Mouse (Mus musculus) embryonic facial prominence, embryonic 14.5 days (tissue): ENCODE data around the gene Rbfox3. TPM values are rescaled to one million over a fixed set of nuclear protein-coding genes. Genes with fewer than 3 reads are reported as not detected.

Source experiments
- ATAC-seq: fragments of 200-750 bp; cut with Nextera tagmentation; 2 replicates; pipeline ENCODE4 v1.8.0; 2017; ENCODE audit warnings: low read depth, moderate number of reproducible peaks, moderate TSS enrichment
- DNase-seq: peaks from one replicate; pipeline ENCODE4 v3.0.0-alpha.2; 2015; ENCODE audit warnings: low spot score
- H3K27ac ChIP-seq: fragments of 300-500 bp; sonication (generic); replicated peaks from 2 replicates; pipeline ENCODE4 v1.5.1; 2014; ENCODE audit warnings: low read depth, mild to moderate bottlenecking, low read length, moderate library complexity
- H3K27me3 ChIP-seq: fragments of 300-500 bp; sonication (generic); replicated peaks from 2 replicates; pipeline ENCODE4 v1.6.1; 2014; ENCODE audit warnings: low read length; ENCODE audit not compliant: control insufficient read depth, insufficient read depth
- H3K36me3 ChIP-seq: fragments of 300-500 bp; sonication (generic); 2 replicates; pipeline ENCODE4 v1.6.1; 2014; ENCODE audit warnings: low read length, mixed read lengths; ENCODE audit not compliant: control insufficient read depth, insufficient read depth
- H3K4me1 ChIP-seq: fragments of 300-500 bp; sonication (generic); 2 replicates; pipeline ENCODE4 v1.6.1; 2014; ENCODE audit warnings: antibody characterized with exemption, low read length; ENCODE audit not compliant: control insufficient read depth, insufficient read depth
- H3K4me2 ChIP-seq: fragments of 300-500 bp; sonication (generic); 2 replicates; pipeline ENCODE4 v1.6.1; 2014; ENCODE audit warnings: low read depth, mild to moderate bottlenecking, low read length, moderate library complexity, mixed read lengths
- H3K4me3 ChIP-seq: fragments of 300-500 bp; sonication (generic); 2 replicates; pipeline ENCODE4 v1.5.1; 2014; ENCODE audit warnings: low read depth, mild to moderate bottlenecking, low read length
- H3K9ac ChIP-seq: fragments of 300-500 bp; sonication (generic); 2 replicates; pipeline ENCODE4 v1.6.1; 2014; ENCODE audit warnings: low read depth, mild to moderate bottlenecking, low read length, moderate library complexity, mixed read lengths
- H3K9me3 ChIP-seq: fragments of 300-500 bp; sonication (generic); 2 replicates; pipeline ENCODE4 v1.6.1; 2016; ENCODE audit warnings: low read length; ENCODE audit not compliant: control insufficient read depth
- WGBS: fragments of 180-500 bp; shearing (Covaris S2); extraction: QIAGEN DNeasy Blood & Tissue Kit; methylation state at CpG from one replicate; pipeline ENCODE4 v1.1.7; 2014; 5-methylcytosine and 5-hydroxymethylcytosine counted together
- polyA plus RNA-seq: library from polyadenylated mRNA; unstranded; fragments of >200 nt; fragmentation: Nextera tagmentation; extraction: Ambion mirVana; gene quantifications from 2 replicates; pipeline ENCODE4 v1.2.1, GENCODE M21; 2014

Gene Rbfox3
- polyA plus RNA-seq, 1 experiment from 2014 or later, result 3.4 TPM

GRCm38 (mm10) chr11:118759228-118759627 lies 152.2 kb downstream of the Rbfox3 start:
- ATAC-seq (no peak), DNase-seq (no peak)
- no peak overlapping the region for H3K9ac ChIP-seq
- no peak overlapping the region for H3K27ac ChIP-seq
- H3K9me3 ChIP-seq, result no peaks in the 10 kb centered on the region
- no peaks in the 10 kb centered on the region for H3K36me3 ChIP-seq
- H3K4me1 ChIP-seq, result no peaks in the 10 kb centered on the region
- no peaks in the 10 kb centered on the region for H3K27me3 ChIP-seq
- no peak overlapping the region for H3K4me3 ChIP-seq
- WGBS, result 82% methylated on average over 8 of the region's 8 CpGs
- H3K4me2 ChIP-seq, result no peak overlapping the region

DNA sequence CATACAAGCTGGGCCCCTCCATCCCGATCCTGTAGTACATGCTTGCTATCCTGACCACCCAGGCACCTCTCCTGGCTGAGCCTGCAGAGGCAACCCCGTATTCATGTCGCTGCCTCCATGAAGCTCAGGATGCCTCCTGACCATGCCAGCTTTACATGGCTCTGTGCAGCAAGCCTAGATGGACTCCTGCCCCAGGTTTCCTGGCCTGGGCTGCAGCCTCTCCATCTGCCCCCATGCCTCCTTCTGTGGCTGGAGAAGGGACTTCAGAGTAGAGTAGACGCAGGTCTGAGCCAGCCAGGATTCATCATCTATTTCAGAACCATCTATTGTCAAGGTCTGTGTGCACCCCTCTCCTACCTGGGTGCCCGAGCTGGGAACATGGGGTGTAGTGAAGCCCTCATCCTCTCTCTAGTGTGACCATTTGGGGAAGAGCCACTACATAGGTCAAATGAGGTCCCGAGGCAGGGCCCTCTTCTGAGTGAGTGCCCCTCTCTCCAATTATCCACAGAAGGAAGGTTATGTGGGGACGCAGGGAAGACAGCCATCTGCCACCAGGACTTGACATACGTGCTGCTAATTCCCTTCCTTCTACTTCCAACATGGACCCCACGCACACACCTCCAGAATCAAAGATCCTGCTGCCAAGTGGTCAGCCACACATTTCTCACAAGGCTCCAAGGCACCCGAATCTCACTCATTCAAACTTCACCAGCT lies 153.0 kb downstream of the Rbfox3 start:
- 84% methylated on average over 10 of the region's 10 CpGs for WGBS
- no peaks in the 10 kb centered on the region for H3K36me3 ChIP-seq
- no peaks in the 10 kb centered on the region for H3K4me1 ChIP-seq
- H3K9ac ChIP-seq, result no peak overlapping the region
- ATAC-seq, result no peak
- no peak overlapping the region for H3K4me2 ChIP-seq
- DNase-seq, result no peak
- H3K27ac ChIP-seq, result no peak overlapping the region
- H3K9me3 ChIP-seq, result no peaks in the 10 kb centered on the region
- no peak overlapping the region for H3K4me3 ChIP-seq
- no peaks in the 10 kb centered on the region for H3K27me3 ChIP-seq

DNA sequence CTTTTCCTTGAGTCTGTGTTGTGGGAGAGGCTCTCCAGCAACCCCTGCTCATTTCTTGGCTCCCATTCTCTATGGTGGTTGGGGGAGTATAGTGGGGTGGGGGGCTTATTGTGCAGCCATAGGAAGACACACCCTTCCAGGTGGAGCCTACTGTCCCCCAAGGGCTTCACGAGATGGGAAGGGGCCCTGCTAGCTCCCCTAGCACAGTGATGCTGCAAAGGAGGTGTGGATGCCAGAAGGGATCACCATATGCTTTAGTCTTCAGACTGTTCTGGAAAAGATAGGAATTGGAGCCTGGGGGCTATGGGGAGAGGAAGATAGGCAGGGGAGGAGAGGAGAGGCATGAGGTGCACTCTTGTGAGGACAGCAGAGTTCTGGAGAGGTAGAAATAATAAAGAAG lies 153.9 kb downstream of the Rbfox3 start:
- Histone ChIP-seq H3K4me3 (no peak overlapping the region), H3K9ac (no peak overlapping the region), H3K4me2 (no peak overlapping the region), H3K36me3 (no peaks in the 10 kb centered on the region), H3K27ac (no peak overlapping the region), H3K4me1 (no peaks in the 10 kb centered on the region), H3K27me3 (no peaks in the 10 kb centered on the region), H3K9me3 (no peaks in the 10 kb centered on the region)
- ATAC-seq (no peak), DNase-seq (no peak)
- 72% methylated on average over 1 of the region's 1 CpGs for WGBS

- Histone ChIP-seq H3K9ac (no peak overlapping the region), H3K4me2 (no peak overlapping the region), H3K4me1 (no peaks in the 10 kb centered on the region), H3K27me3 (no peaks in the 10 kb centered on the region), H3K4me3 (no peak overlapping the region), H3K27ac (no peak overlapping the region), H3K9me3 (no peaks in the 10 kb centered on the region), H3K36me3 (no peaks in the 10 kb centered on the region)
- DNase-seq, result no peak
- ATAC-seq, result no peak
- whole genome bisulfite sequencing, result 79% methylated on average over 17 of the region's 17 CpGs
These were observed 156.4 kb downstream of the Rbfox3 start for GRCm38 (mm10) chr11:118755003-118755402.

DNA sequence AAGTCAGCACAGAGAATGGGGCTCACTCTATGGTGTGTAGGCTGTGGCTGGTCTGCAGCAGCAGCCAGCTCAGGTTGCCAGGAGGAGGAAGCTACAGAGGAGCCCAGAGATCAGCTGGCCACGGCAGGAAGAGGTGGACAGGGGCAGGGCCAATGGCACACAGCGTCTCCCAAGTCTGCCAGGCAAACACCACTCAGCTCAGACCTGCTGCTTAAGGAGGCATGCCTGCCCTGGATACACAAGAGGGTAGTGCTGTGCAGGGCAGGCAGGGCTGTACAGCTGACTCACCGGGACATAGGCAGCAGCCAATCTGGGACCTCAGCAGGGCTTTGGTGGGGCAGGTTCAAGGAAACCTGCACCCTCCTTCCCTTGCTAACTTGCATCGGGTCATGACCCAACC lies 156.9 kb downstream of the Rbfox3 start:
- DNase-seq (no peak), ATAC-seq (no peak)
- H3K4me2 ChIP-seq, result no peak overlapping the region
- H3K9ac ChIP-seq, result no peak overlapping the region
- no peaks in the 10 kb centered on the region for H3K27me3 ChIP-seq
- no peak overlapping the region for H3K27ac ChIP-seq
- 45% methylated on average over 4 of the region's 4 CpGs for WGBS
- no peak overlapping the region for H3K4me3 ChIP-seq
- H3K9me3 ChIP-seq, result no peaks in the 10 kb centered on the region
- no peaks in the 10 kb centered on the region for H3K36me3 ChIP-seq
- H3K4me1 ChIP-seq, result no peaks in the 10 kb centered on the region

DNA sequence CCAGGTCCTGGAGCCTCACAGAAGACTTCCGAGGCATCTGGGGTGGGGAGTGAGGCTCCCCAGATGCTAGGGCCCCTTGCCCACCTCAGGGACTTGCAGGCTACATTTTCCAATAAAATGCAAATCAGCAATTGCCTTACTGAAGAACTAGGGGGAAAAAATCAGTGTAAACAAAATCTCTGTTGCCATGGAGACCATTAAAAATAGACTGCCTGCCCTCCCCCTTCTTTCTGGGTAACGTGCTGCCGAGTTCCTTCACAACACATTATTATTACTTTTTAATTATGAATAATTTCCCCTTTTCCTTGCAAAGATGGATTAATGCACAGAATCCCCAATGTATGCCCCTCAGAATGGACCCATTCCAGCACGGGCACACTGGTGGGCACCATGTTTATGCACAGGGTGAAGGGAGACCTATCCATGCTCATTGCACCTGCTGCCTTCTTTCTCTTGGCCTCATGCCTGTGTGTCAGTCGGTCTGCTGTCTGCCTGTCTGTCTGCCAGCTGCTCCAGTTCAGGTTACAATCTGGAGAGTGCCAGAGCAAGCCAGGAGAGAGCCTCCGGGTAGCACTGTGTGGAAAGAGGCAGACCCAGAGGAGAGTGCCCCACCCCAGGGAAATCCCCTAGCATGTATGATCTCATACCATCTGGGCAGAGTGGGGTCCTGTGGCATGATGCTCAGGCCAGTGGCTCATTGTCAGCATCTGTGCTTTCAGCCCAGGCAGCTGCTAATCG lies 159.3 kb downstream of the Rbfox3 start:
- Histone ChIP-seq H3K27me3 (no peaks in the 10 kb centered on the region; the same call in 1 of the 2 replicates), H3K4me2 (no peak overlapping the region), H3K9me3 (no peaks in the 10 kb centered on the region), H3K36me3 (no peaks in the 10 kb centered on the region), H3K4me3 (no peak overlapping the region), H3K27ac (no peak overlapping the region), H3K9ac (no peak overlapping the region), H3K4me1 (no peaks in the 10 kb centered on the region)
- DNase-seq, result no peak
- 51% methylated on average over 7 of the region's 7 CpGs for WGBS
- ATAC-seq, result peak; percentile 87

DNA sequence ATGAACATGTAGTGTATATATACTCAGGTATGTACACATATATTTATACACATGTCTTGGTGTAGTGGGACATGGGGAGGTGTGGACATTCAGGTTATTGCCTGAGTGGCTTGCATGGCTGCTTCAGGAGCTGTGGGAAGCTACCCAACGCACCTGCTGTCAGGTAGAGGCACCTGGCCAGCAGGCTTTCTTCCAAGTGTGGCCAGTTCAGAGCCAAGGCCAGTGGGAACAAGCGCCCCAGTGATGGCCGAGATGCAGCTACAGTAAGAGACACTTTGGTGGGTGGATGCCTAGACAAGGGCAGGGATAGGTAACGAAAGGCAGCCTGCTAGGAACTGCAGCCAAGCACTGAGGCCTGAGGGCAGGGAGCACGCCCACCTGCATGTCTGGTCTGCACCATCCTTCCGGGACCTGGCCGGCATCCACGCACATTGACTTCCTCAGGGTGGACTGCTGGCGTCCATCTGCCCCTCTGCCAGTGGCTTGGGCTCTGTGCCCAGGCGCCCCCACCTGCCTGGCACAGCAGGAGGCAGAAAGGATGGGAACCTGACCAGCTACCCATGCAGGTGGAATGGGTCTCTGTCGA lies 160.6 kb downstream of the Rbfox3 start:
- H3K9me3 ChIP-seq, result no peaks in the 10 kb centered on the region
- no peak overlapping the region for H3K4me2 ChIP-seq
- ATAC-seq (no peak), DNase-seq (no peak)
- no peak overlapping the region for H3K9ac ChIP-seq
- no peaks in the 10 kb centered on the region for H3K4me1 ChIP-seq
- H3K27me3 ChIP-seq, result peaks cover 9% of the 10 kb centered on the region
- H3K36me3 ChIP-seq, result no peaks in the 10 kb centered on the region
- 78% methylated on average over 11 of the region's 11 CpGs for WGBS
- no peak overlapping the region for H3K27ac ChIP-seq
- H3K4me3 ChIP-seq, result no peak overlapping the region

- 83% methylated on average over 1 of the region's 1 CpGs for WGBS
- ATAC-seq, result no peak
- Histone ChIP-seq H3K4me1 (no peaks in the 10 kb centered on the region; the same call in 1 of the 2 replicates), H3K4me2 (no peak overlapping the region), H3K4me3 (no peak overlapping the region), H3K27me3 (peaks cover 18% of the 10 kb centered on the region), H3K9ac (no peak overlapping the region), H3K27ac (no peak overlapping the region), H3K36me3 (no peaks in the 10 kb centered on the region), H3K9me3 (no peaks in the 10 kb centered on the region)
- no peak for DNase-seq
These were observed 161.9 kb downstream of the Rbfox3 start for GRCm38 (mm10) chr11:118749541-118749940.
